Mouse (Mus musculus) ES-CJ7 (cell line): Measurements from ENCODE around the gene Rab30.
A peak's percentile ranks its signal among the peaks of the same experiment; 100 is the strongest.
"Not testable (repeated sequence)": the region's sequence is repeated elsewhere in the genome, so short reads cannot be mapped to it uniquely, and the experiment has no call there.

Experiments used
- DNase-seq: peaks from one replicate; pipeline ENCODE4 v3.0.0; 2011; ENCODE audit warnings: low read depth, low spot score

Gene Rab30

GRCm38 (mm10) chr7:92743325-92743724, 1.9 kb downstream of the Rab30 start:
- DNase-seq: peak; percentile 14

- no peak for DNase-seq
These were observed 9.0 kb downstream of the Rab30 start for GRCm38 (mm10) chr7:92750395-92750794.

DNA sequence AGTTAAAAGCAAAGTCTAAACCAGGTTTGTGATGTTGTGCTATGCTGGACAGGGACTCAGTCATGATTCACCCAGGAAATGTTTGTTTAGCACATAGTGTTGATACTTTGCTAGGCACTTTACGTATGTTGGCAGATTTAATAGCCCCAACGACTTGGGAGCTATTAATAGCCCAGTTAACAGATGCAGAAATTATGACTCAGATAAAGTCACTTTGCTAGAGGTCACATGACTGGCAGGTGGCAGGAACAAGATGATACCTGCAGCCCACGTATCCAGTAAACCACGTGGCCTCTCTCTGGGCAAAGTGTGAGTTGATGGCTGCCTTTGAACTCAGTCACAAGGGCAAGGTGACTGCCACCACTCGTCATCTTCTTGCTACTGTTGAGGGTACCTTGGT, 16.7 kb downstream of the Rab30 start:
- DNase-seq: no peak

DNA sequence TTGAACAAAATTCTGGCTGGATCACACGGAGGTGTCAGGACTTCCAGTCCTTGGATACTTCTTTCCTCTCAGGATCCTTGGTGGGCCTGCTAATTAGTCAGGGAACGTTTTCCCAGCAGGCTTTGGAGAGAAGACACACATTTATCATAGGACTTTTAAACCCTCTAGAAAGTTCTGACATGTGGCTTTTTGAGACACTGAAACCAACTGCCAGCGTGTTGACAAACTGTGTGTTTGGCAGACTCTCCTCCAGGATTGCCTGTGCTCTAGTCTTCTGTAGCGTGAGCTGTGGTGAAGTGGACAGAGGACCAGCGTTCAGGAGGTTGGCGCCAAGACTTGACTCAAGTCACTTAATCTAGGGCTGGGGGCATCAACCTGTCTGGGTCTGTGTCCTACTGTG, 19.2 kb downstream of the Rab30 start:
- no peak for DNase-seq

- DNase-seq: no peak
These were observed 19.8 kb downstream of the Rab30 start for GRCm38 (mm10) chr7:92761161-92761560.

- no peak for DNase-seq
These were observed 24.0 kb downstream of the Rab30 start for GRCm38 (mm10) chr7:92765426-92765825.

GRCm38 (mm10) chr7:92766096-92767090, 25.0 kb downstream of the Rab30 start:
- no peak for DNase-seq

- not testable (repeated sequence) for DNase-seq
These were observed 26.7 kb downstream of the Rab30 start for GRCm38 (mm10) chr7:92768116-92768515.

DNA sequence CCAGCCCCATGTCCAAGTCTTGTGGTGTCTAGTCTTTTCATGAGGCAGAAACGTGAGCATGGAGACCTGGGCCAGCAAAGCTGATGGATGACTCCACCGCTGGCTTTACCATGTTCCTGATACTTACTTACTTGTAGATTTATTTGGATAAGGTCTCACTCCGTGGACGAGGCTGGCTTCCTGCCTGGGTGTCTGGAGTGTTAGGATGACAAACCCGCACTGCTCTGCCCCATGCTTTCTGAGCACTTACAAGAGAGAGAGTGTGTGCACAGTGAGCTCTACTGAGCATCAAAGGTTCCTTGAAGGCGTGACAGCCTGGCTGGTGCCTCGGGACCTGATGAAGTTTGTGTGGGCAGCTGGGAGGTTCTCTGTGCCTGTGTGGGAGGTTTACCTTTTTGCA, 27.5 kb downstream of the Rab30 start:
- DNase-seq: no peak

DNA sequence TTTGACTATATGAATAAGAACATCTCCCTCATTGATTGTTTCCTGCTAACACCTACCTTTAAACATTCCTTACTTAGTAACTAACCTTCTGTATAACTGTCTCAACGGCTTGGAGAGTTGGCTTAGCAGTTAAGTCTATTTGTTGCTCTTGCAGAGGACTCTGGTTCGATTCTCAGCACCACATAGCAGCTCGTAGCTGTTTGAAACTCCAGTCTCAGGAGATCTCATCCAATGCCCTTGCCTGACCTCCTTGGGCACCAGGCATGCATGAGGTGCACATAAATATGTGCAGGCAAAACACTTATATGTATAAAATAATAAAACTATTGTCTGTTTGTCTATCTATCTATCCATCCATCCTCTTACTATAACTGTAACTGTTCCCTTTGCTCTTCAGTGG, 31.6 kb downstream of the Rab30 start:
- DNase-seq: no peak

DNA sequence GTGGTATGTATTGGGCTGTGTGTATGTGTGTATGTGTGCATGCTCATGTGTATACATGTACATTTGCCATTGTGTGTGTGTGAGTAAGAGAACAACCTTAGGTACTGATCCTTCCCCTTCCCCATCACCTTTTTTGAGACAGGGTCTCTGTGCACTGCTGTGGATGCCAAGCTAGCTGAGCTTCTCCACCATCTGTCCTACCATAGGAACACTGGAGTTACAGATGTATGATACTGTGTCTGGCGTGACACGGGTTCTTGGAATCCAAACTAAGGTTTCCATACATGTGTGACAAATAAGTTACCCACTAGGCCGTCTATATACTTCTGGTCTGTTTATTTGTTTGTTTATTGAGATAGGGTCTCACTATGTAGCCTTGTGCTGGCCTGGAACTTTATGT, 32.2 kb downstream of the Rab30 start:
- DNase-seq: no peak

DNA sequence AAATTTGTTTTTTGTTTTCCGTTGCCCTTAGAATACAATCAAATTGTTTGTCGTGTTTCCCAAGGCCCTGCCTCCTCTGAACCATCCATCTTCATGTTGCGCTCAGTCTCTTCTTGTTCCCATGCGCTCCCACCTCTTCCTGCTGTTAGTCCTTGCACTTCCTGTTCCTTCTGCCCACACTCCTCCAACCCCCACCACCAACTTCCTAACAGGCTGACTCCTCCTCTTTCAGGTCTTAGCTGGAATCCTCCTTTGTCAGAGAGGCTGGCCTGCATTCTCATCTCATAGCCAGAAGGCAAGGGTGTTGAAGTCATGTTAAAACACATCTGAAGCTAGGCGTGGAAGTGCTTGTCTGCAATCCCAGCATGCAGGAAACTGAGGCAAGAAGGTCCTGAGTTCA, 33.3 kb downstream of the Rab30 start:
- peak; percentile 18 for DNase-seq

DNA sequence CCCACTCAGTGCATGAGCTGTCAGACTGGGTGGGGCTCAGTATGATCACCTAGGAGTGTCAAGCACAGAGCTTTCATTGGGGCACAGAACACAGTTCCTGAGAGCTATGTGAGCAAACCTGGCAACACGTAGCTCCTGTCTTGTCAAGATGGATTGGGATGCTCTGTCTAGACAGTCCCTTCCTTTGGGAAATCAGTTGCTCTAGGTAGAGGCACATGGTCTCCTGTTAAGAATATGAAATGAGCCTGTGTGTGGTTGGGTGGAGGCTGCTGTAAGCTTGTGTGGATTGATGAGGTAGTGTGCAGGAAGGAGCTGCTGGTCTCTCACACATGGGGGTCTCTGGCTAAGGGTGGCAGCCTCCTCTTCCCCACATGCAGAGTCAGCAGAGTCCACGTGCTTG, 34.3 kb downstream of the Rab30 start:
- no peak for DNase-seq

DNA sequence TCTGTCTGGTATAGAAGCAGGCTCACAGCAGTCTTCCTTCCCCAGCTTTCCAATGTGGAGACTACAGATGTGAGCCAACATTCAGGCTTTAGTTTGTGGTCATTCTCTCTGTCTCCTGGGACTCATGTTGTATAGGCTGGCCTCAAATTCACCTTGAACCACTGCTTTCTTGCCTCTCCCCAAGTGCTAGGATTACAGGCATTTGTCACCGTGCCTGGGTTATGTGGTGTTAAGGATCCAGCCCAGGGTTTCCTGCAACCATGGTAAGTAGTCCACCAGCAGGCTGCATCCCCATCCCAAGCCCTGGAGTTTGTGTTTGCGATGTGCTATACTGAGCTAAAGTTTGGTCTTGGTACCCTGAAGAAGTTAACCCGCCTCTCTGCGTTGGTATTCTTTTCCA, 35.2 kb downstream of the Rab30 start:
- no peak for DNase-seq

GRCm38 (mm10) chr7:92777108-92777973, 35.9 kb downstream of the Rab30 start:
- DNase-seq: no peak

GRCm38 (mm10) chr7:92779058-92779457, 37.7 kb downstream of the Rab30 start:
- DNase-seq: no peak

DNA sequence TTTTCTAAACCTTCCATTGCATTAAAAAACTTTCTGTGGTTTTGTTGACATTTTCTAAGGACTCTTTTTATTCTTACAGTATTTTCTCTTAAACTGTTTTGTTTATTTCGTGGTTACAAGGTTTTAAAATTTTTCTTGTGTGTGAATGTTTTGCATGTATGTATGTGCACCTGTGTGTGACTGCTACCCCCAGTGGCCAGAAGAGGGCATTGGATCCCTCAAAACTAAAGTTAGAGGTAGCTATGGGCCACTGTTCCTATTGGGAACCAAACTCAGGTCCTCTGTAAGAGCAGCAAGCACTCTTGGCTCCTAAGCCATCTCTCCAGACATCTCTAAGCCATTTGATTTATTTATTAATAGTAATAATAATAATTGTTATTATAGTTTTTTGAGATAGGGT, 40.0 kb downstream of the Rab30 start:
- no peak for DNase-seq

DNA sequence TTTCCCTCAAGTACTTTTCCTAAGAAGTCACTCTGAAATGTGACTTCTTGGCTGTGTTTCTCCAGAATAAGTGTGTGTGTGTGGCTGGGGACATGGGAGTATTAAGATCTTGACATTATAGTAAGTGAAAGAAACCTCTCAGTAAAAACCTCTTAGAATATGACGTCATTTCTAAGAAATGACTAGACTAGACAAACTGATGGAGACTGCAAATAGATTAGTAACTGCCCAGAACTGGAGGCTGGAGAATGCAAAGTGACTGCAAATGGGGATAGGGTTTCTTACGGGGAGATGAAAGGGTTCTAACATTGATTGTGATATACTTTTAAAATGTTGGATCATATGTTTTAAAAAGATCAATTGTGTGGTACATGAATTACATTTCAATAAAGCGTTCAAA, 40.5 kb downstream of the Rab30 start:
- no peak for DNase-seq

DNA sequence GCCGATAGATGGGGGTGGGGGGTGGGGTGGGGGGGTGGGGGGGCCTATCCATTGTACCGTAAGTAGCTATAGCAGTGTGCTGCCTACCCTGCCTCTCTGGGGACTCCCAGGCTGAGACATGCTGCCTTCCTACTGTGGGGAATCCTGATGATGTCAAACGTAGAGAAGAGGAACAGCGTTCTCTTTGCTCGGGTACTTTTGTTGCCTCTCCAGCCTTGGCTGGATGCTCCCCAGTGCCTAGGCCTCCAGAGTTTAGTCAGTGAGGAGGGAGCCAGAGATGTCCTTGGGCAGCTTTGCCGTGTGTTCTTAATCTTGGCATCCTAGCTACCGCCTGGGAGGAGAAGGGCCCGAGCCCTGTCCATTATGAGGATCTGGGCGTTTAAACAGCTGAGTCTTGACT, 41.1 kb downstream of the Rab30 start:
- DNase-seq: no peak

DNA sequence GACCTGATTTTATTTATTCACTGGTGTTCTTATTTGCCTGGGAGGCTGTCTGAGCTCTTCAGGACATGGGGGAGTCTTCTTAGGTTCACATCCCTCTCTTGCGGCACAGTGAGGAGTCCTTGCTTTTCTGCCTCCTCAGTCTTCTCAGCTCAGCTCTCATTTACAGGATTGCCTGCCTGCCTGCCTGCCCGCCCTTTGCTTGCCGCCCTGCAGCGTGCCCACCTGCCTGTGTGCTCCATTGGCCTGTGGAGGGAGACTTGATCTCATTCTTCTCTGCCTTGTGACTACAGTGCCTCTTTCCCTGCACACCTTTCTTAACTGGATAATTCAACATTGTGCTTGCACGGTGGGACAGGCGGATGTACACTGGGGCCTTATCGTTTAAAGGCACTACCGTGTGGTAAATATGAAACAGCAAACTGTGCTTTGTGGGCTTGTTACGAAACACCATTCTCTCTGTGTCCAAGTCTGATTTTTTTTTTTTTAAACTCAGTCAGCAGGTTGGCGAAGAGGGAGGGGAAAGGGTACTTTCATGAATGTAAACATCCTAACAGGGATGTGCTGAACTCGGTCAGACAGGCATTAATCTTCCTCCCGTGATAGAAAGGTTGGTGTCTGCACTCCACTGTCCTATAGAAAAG, 41.9 kb downstream of the Rab30 start:
- no peak for DNase-seq

DNA sequence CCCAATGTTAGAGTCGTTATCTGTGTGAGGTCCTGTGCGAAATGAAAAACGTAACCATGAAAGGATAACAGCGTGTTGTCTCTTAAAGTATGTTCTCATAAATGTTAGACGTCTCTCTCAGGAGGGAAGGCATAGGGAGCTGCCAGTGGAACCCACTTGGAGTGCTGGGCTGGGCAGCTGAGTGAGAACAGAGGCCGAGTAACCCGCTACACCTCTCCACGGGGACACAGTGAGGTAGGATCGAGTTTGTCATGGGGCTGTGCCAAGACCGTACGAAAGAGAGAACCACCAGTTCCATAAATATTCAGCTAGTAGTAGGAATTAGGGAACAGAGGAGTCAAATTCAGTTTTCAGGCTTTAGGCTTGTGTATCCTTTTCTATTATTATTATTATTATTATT, 42.5 kb downstream of the Rab30 start:
- no peak for DNase-seq

DNA sequence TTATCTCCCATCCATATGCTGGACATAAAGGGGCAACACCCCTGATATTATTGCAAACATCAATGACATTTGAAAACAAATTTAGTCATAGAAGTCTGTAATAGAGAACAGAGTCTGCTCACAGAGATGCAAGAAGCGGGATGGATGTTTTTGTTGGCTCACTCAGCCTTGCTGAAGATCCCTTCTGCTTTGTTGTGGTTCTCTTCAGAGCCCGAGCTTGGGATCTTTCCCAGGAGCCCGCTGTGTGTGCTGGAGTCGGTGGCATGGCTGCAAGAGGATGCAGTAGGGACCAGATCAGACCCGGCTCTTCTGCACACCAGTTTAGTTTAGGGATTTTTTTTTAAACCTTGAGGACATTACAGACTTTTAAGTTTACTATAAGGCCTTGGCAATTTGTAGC, 54.3 kb downstream of the Rab30 start:
- no peak for DNase-seq
